Mouse (Mus musculus): ENCODE data around the gene Fshb. TPM values are rescaled to one million over a fixed set of nuclear protein-coding genes. Genes with fewer than 3 reads are reported as not detected.

Fshb gene
- total RNA-seq (2023): not detected

DNA sequence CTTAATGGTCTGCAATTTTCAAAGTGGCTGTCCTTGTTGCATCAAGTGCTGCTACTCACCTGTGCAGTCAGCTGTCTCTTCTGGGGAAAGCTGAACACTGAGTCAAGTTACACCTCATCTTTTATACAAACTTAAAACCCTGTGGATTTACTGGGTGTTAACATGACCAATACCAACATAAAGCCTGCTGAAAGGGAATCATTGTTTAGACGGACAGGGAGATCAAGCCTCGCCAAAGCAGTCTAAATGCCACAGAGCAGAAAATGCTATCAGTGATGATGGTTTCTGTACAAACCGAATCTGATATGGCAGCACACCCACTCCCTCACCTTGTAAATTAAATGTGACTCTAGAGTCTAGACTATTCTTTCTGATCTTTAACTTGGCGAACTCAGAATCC is at the start of gene Fshb:
Gene Fshb, minus strand, starts transcription at position 101 of the 400 bp plus-strand sequence.

Other genes starting within 250 kb of the Fshb start
- 10 to 100 TPM; 17.9 to 18.7 TPM for gene Arl14ep, start 85.2 kb downstream of the Fshb start, total RNA-seq (2023)
- not detected for gene Kcna4, start 231.0 kb upstream of the Fshb start, total RNA-seq (2023)

All from neutrophil, adult 59 days (primary cell).